Mouse (Mus musculus) liver, embryonic 18 days (tissue): ENCODE measurements around the gene Fam187a. TPM values are rescaled to one million over a fixed set of nuclear protein-coding genes. Genes with fewer than 3 reads are reported as not detected.

Experiments
- polyA plus RNA-seq: library from polyadenylated mRNA; depleted of rRNA; stranded (reverse); fragments of >200 nt; gene quantifications from 2 replicates; pipeline ENCODE4 v1.2.3, GENCODE M21; 2012; rRNA removed

Fam187a gene
- not detected in 2 replicates for polyA plus RNA-seq

DNA sequence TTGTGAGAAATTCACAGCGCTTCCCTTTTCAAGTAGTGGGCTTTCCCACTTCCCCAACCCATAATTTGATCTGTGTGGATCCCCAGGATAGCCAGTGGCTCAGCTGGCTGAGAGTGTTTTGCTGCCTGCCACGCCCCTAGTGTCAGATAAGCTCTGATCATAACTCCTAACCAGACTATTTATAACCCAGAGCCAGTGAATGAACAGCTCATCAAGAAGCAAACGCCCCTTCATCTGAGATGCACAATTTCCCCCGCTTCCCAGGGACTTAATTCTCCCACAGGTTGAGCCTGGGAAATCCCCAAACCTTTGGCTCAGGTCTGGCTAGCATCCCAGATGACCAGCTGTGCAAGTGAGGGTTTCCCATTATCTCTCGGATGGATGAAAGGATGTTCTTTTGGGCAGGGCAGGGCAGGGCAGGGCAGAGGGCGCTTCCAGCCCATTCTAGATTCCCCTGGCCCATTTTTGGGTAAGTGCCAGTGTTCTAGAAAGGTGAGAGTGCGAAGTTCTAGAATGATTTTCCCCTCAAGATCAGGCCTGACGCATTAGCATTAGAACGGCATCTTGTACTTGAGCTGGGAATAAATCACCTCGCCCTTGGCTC lies at the start of gene Fam187a:
Gene Fam187a (plus strand): TSS at position 554 of the 604 bp plus-strand sequence.

DNA sequence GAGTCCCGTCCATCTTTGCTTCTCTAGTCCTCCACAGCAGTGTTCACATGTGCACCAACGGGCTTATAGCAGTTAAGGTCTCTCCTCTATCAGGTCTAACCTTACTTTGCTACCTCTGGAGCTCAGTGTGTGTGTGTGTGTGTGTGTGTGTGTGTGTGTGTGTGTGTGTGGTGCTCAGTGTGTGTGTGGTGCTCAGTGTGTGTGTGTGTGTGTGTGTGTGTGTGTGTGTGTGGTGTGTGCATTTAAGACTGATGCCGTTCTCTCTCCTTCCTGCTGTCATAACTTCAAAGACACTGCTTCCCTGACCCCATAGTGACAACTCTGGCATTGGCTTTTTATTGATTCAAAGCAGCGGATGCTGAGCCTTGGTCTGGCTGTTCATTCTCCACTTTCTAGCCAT lies 49.4 kb upstream of the Fam187a start, which contains the start of gene Higd1b:
Gene Higd1b (plus strand): TSS at position 301 of the 400 bp plus-strand sequence.

DNA sequence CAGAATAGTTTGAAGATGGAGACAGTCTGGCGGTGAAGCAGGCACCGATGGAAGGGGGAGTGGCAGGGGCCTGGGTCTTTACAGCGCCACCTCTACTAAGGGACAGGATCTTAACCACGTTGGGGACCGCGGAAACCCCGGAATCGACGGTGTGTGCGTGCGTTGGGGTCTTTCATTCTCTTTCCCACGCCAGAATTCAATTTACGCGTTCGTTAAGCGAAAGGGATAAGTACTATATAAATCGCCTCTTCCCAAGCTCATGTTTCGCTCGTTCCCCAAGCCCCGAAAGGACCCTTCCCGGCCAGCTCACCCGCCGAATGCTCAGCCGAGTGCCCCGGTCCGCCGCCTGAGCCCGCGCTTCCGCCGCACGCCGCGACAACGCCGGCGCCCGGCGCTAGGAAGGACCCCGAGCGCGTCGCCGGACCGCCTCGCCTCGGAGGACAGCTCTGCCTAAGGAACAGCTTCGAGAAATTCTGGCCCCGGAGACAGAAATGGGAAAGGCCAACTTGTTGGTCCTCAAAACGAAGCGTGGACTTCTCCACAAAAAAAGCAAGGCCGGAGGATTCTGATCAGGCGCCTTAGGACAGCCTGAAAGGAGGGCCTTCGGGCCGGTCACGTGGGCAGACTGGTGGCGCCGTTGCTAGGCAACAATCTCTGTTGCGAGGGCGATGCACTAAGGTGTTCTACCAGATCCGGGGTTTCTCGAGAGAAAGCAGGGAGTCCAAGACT lies 4.2 kb upstream of the Fam187a start, which contains the start of the genes Eftud2 and Ccdc103:
Gene Eftud2 (minus strand): TSS at position 401 of the 729 bp plus-strand sequence.
Gene Ccdc103 (plus strand): TSS at position 620 of the 729 bp plus-strand sequence.

DNA sequence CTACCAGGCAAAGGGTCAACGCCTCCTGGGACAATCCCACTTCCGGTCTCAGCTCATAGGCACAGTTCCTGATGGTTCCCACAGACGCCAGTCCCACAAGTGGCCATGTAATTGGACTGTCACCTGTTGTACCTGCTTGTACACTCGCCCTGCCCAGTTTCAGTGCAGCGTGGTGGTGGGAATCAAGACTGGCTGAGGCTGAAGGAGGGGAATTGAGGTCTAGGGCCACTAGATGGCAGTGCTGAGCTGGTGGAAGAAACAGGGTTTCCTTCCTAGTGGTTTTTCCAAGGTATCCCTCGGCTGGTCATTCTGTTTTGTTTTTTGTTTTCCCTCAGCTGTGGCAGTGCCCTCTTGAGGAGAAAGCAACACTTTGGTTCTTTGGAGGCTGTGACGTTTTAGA lies 15.8 kb downstream of the Fam187a start, which contains the start of gene Gfap:
Gene Gfap (minus strand): TSS at position 150 of the 400 bp plus-strand sequence.

DNA sequence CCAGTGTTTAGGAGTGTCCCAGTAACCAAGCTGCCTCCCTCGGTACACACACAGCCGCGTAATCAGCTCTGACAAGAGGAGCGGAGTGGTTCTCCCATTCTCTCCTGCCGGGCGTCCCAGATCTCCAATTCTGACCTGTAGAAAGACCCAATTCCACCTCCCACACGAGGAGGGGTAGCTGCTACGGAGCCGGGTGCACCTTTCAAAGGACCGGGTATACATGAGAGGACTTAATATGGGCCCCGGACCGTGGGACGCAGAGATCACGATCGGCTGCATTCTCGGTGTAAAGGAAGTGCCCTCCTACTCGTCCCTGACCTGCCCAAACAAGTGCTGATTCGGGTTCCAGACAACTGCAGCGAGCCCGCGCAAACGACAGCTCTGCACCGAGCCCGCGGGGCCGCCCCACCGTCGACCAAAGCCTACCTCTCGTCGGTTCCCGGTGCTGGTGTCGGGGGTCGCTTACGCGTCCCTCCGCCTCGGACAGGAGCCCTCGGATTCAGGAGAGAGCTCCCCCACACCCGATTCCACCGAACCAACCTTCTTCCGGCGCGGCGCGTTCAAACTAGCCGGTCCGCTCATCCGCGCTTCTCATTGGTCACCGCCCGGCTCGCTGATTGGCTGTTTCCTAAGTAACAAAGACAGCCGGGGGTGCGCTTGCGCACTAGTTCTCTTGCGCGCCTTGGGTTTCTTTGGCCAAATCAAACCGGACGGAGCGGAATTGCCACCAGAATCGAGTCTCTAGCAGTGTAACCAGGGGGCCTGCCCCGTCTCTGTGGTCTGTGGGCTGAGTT lies 39.8 kb downstream of the Fam187a start, which contains the start of gene Kif18b:
Gene Kif18b (minus strand): TSS at position 568 of the 794 bp plus-strand sequence.

Other genes with a start within 250 kb of the Fam187a start
- 0.01 and 0.03 TPM in 2 replicates for gene Meioc, start 221.5 kb upstream of the Fam187a start, polyA plus RNA-seq
- gene Ccdc43, start 187.4 kb upstream of the Fam187a start, polyA plus RNA-seq = 7.1 and 7.6 TPM in 2 replicates
- 0.31 and 0.36 TPM in 2 replicates for gene Adam11, start 123.7 kb upstream of the Fam187a start, polyA plus RNA-seq
- gene Gjc1, start 65.5 kb upstream of the Fam187a start, polyA plus RNA-seq = 1.5 and 1.6 TPM in 2 replicates
- not detected in 2 replicates for gene Higd1b, start 49.3 kb upstream of the Fam187a start, polyA plus RNA-seq
- 24.8 and 25.6 TPM in 2 replicates for gene Eftud2, start 4.2 kb upstream of the Fam187a start, polyA plus RNA-seq
- gene Ccdc103, start 4.0 kb upstream of the Fam187a start, polyA plus RNA-seq = 0.23 and 0.29 TPM in 2 replicates
- 4.0 and 4.2 TPM in 2 replicates for gene Gfap, start 15.7 kb downstream of the Fam187a start, polyA plus RNA-seq
- gene Kif18b, start 40.0 kb downstream of the Fam187a start, polyA plus RNA-seq = 9.8 and 11.0 TPM in 2 replicates
- gene C1ql1, start 61.5 kb downstream of the Fam187a start, polyA plus RNA-seq = 0.14 and 0.19 TPM in 2 replicates
- gene Nmt1, start 143.0 kb downstream of the Fam187a start, polyA plus RNA-seq = 21.6 and 22.7 TPM in 2 replicates
- 32.9 and 33.5 TPM in 2 replicates for gene Dcakd, start 143.2 kb downstream of the Fam187a start, polyA plus RNA-seq
- gene Plcd3, start 216.5 kb downstream of the Fam187a start, polyA plus RNA-seq = 1.9 and 2.5 TPM in 2 replicates
- 17.8 and 18.3 TPM in 2 replicates for gene Acbd4, start 216.5 kb downstream of the Fam187a start, polyA plus RNA-seq
- gene Hexim1, start 231.1 kb downstream of the Fam187a start, polyA plus RNA-seq = 8.5 and 9.9 TPM in 2 replicates
- 1.8 and 1.9 TPM in 2 replicates for gene Hexim2, start 247.3 kb downstream of the Fam187a start, polyA plus RNA-seq